Mouse (Mus musculus) ES-Bruce4 (cell line): ENCODE measurements around the gene Car10.

Experiments used
- CTCF ChIP-seq: IDR thresholded peaks from one replicate; pipeline ENCODE4 v1.8.1; 2011; ENCODE audit warnings: low read depth, low read length
- EP300 ChIP-seq: IDR thresholded peaks from 2 replicates; pipeline ENCODE4 v1.6.1; 2011; ENCODE audit warnings: low read depth, low read length; ENCODE audit not compliant: insufficient read depth
- POLR2A ChIP-seq: IDR thresholded peaks from one replicate; pipeline ENCODE4 v1.8.1; 2011; ENCODE audit warnings: low read length; ENCODE audit not compliant: insufficient read depth

DNA sequence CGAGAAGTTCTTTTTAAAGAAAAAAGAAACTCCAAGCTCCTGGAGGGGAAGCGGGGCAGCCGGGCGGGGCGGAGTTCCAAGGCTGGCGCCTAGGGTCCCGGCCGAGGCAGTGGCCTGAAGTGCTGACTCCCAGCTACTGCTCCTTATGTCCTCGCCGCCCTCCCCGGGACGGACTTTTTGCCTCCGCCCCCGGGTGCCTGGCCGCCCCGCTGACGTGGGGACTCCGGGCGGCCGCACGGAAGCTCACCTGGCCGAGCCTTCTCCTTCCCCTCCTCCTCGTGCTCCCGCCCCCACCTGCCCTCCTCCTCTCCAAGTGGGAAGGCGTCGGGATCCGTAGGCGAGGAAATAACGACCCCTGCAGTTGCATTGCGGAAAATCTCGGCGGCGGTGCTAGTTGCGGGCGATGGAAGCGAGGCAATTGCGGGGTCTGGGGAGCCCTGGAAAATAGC lies 1.1 kb downstream of the Car10 start:
- no peak for TF ChIP-seq EP300
- TF ChIP-seq CTCF = no peak
- TF ChIP-seq POLR2A = no peak
